Mouse (Mus musculus): ENCODE measurements around the gene Rnf182. TPM values are rescaled to one million over a fixed set of nuclear protein-coding genes. Genes with fewer than 3 reads are reported as not detected.

Rnf182 gene
- not detected in 2 replicates for total RNA-seq (2014; fragmentation: Nextera tagmentation)
- total RNA-seq (2017), result not detected in 2 replicates

DNA sequence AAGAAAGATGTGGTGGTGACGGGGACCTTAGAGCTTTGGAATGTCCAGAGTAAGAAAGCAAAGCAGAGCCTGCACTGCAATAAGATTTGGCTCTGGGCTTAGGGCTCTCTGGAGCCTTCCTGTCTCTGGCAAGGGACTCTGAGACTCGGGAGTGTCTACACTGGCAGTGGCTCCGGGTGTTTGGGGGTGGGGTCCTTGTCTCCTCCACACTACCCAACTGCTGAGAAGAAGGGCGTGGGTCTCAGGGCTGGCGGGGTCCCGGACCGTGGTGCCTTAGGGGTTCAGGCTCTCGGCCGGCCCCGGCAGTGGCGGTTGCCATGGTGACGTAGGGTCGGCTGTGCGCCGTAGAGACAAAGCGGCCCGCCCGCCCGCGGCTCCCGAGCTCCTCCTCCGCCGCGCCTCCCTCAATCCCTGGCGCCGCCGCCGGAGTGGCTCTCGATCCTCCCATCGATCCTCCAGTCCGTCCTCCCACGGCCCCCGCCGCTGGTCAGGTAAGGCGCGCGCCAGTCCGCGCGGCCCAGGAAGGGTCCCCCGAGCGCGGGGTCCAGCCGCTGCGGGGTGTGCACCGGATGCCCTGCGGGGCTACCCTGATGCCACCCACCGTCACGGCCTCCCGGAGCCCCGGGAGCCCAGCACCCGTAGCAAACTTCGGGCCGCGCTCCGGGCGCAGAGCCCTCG lies at the start of gene Rnf182:
Rnf182 (plus strand) TSS at position 134 of the 678 bp plus-strand sequence.
- ATAC-seq (replicated peaks; ENCODE audit: low FRiP score, low TSS enrichment, poor library complexity, severe bottlenecking), result peak; percentile 52; the same call in 1 of the 2 replicates

DNA sequence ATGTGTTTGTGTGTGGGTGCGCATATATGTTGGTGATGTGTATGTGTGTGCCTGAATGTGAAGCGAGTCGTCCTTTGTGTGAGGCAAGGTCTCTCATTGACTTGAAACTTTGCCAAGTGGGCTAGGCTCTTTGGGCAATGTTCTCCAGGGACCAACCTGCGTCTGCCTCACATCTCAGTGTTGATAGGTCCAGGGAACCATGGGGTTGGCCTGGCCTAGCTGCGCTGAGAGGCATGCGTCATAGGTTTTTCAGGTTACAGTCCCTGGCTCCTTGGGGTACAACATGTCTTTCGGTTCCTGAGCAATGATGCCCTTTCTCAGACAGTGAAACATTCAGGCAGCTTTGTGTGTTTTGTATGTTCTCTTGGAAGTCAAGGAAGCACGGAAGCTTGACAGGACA lies 49.3 kb upstream of the Rnf182 start:
- ATAC-seq (replicated peaks; ENCODE audit: low FRiP score, low TSS enrichment, poor library complexity, severe bottlenecking), result no peak

DNA sequence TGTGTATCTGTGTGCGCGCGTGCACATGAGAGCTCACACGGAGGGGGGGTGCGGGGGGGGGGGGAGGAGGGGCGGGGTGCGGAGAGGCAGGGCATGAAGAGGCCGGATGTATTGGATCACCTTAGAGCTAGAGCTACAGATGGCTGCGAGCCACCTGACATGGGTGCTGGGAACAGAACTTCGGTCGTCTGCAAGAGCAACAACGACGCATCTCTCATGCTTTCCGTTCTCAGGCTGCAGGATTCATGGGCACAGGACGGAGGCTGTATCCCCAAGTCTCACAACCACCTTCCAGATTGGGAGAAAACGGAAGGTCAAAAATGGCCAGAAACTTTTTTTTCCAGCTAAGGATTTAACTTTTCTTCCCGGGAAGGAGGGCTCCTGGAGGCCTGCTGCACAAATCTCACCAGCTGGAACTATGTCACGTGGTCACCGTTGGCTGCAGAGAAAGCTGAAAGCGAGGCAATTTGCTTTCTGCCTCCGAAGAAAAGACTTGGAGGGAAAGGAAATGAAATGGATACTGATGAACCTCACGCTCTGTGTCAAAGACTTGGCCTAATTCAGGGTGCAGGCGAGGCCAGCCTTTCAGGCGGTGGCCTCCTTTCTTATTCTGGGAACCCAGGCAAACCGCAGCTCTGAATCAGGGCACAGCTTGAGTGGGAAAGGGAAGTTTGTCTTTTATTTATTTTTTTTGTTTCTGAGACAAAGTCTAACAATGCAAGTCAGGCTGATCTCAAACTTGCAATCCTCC lies 48.2 kb upstream of the Rnf182 start:
- no peak for ATAC-seq (replicated peaks; ENCODE audit: low FRiP score, low TSS enrichment, poor library complexity, severe bottlenecking)

DNA sequence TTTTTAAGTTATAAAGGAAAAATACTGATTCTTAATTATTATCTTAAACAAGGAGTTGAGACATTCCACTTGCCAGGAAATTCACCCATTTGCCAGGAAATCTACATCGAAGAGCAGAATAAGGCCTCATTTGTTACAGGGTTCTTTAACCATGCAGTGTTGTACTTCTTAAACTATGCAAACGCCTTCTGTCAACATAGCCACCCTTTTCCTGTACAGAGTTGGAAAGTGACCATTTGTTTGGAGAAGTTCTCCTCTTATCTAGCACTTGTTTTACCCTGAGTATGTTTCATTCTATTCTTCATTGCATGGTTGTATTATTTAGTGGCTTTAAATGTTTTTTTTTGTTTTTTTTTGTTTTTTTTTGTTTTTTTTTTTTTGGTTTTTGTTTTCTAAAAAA lies 41.5 kb upstream of the Rnf182 start:
- no peak for ATAC-seq (replicated peaks; ENCODE audit: low FRiP score, low TSS enrichment, poor library complexity, severe bottlenecking)

DNA sequence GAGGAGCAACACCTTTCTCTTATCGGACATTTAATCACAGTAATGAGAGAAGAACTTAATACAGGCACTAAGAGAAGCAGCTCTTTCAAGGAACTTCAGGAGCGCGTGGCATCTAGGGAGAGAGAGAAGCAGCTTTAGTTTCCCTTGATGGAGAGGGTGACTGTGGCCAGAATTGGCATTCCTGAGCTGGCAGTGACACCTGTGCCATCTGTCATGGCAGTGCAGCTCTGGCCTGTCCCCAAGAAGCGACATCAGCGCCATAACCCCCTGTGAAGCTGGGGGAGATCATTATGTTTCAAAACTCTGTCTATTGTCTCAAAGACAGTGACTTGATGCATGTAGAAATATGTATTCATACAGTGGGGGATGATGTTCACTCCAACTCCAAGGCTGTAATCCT lies 40.1 kb upstream of the Rnf182 start:
- no peak for ATAC-seq (replicated peaks; ENCODE audit: low FRiP score, low TSS enrichment, poor library complexity, severe bottlenecking)

DNA sequence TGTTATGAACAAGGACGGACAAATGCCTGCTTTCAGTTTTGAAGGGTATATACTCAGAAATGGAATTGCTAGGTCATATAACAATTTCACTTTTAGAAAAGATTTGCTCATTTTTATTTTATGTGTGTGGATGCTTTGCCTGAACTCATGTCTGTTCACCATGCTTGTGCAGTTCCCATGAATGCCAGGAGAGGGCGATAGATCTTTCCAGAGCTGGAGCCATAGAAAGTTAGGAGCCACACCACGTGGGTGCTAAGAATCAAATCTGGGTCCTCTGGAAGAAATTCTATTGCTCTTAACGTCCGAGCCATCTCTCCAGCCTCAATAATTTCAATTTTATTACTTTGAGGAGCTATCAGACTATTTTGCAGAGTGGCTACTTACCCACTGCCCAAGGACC lies 38.3 kb upstream of the Rnf182 start:
- no peak for ATAC-seq (replicated peaks; ENCODE audit: low FRiP score, low TSS enrichment, poor library complexity, severe bottlenecking)

DNA sequence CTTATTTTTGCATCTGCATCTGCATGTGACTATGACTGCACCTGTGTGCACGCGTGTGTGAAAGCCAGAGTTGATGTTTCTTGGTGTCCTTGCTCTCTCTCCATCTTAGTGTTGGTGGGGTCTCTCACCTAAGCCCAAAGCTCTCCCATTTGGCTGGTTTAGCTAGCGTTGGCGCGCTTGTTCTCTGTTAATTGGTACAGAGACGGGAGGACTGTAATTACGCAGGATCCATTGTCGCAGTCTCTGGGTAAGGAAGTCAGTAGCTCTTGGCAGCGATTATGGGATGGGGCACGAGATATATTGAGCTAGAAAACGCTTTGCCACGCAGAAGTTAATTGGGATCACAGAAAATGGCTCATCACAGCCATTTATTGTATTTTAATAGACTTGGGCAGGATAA lies 37.7 kb upstream of the Rnf182 start:
- ATAC-seq (replicated peaks; ENCODE audit: low FRiP score, low TSS enrichment, poor library complexity, severe bottlenecking), result no peak

DNA sequence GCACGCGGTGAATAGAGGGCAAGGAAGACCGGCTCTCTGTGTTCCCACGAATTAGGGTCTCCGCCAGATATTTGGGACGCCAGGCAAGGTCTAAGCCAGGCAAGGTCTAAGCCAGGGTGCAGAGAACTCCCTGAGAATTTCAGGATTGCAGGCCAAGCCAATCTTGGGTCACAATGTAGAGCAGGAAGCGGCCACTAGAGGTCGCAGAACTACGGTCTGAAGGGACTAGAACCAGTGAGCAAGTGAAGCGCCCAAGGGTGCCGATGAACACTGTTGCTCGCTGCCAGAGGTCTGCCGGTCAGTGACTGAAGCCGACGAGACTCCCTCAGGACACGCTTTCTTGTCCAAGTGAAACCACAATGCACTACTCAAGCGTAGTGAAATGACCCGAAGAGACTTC lies 35.8 kb upstream of the Rnf182 start:
- peak; percentile 92 for ATAC-seq (replicated peaks; ENCODE audit: low FRiP score, low TSS enrichment, poor library complexity, severe bottlenecking)

DNA sequence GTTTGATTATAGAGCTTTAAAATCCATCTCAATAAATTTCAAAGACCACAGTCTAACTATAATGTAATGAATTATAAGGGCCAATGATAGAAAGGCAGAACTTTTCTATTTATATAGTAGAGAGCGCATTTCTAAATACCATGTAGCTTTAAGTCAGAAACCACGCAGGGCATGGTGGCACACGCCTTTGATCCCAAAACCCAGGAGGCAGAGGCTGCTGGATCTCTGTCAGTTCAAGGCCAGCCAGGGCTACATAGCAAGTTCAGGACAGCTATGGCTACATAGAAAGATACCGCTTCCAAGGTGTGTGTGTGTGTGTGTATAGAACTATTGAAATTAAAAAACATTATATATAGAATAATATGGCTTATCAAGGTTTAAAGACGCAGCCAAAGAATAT lies 34.8 kb upstream of the Rnf182 start:
- no peak for ATAC-seq (replicated peaks; ENCODE audit: low FRiP score, low TSS enrichment, poor library complexity, severe bottlenecking)

DNA sequence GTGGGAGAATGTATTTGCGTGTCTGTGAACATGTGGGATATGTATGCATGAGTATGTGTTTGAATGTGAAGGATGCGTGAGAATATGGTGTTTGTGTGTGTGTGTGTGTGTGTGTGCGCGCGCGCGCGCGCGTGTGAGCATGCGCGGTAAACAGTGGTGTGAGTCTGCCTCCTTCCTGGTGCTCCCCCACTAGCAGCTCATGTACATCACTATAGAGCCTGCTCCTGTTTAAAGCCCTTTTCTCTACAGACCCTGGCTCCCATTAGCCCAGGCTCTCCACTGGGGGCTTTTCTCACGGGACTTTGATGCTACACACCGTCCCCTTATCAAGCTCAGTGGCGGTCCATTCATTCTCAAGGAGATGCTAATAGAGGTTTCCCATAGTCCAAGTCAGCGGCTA lies 32.5 kb upstream of the Rnf182 start:
- no peak for ATAC-seq (replicated peaks; ENCODE audit: low FRiP score, low TSS enrichment, poor library complexity, severe bottlenecking)

DNA sequence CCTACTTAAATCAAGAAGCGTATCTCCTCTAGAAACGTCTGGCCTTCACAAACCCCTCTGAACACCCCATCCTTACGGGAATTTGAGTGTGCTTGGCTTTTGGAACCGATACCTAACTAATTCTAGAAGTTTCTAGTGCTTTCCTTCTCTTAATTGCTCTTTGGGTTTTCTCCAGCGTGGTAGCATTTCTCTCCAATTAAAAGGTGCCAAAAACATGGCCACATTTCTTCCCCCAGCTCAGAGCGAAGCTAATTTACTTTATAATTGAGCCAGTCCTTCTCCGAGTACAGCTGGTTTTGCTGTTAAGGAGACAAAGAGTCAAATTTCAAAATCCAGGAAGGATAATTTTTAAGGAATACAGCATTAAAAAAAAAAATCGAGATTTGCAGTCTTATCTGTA lies 32.0 kb upstream of the Rnf182 start:
- no peak for ATAC-seq (replicated peaks; ENCODE audit: low FRiP score, low TSS enrichment, poor library complexity, severe bottlenecking)

DNA sequence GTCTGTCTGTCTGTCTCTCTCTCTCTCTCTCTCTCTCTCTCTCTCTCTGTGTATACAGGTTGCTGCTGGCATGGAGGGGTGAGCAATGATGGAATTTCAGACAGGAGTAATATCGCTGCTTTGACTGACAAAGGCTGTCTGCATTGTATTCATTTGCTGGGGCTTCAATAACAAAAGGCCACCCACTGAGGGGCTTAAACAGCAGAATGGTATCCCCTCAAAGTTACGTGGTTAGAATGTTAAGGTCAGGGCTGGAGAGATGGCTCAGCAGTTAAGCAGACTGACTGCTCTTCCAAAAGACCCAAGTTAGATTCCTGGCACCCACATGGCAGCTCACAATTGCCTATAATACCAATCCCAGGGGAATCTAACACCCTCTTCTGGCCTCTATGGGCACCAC lies 30.2 kb upstream of the Rnf182 start:
- no peak for ATAC-seq (replicated peaks; ENCODE audit: low FRiP score, low TSS enrichment, poor library complexity, severe bottlenecking)

DNA sequence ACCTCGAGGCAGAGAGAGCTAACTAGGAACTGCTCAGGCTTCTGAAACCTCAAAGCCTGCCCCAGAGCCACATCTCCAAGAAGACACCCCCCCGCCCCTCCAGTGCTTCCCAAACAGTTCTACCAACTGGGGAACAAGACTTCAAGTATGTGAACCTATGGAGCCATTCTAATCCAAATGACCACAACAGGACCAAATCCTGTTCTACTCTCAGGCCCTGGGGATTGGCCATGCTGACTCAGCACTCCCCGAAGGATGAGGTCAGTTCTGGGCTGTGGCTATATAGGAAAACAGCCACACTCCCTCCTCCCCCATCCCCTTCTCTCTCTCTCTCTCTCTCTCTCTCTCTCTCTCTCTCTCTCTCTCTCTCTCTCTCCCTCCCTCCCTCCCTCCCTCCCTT lies 28.5 kb upstream of the Rnf182 start:
- no peak for ATAC-seq (replicated peaks; ENCODE audit: low FRiP score, low TSS enrichment, poor library complexity, severe bottlenecking)

DNA sequence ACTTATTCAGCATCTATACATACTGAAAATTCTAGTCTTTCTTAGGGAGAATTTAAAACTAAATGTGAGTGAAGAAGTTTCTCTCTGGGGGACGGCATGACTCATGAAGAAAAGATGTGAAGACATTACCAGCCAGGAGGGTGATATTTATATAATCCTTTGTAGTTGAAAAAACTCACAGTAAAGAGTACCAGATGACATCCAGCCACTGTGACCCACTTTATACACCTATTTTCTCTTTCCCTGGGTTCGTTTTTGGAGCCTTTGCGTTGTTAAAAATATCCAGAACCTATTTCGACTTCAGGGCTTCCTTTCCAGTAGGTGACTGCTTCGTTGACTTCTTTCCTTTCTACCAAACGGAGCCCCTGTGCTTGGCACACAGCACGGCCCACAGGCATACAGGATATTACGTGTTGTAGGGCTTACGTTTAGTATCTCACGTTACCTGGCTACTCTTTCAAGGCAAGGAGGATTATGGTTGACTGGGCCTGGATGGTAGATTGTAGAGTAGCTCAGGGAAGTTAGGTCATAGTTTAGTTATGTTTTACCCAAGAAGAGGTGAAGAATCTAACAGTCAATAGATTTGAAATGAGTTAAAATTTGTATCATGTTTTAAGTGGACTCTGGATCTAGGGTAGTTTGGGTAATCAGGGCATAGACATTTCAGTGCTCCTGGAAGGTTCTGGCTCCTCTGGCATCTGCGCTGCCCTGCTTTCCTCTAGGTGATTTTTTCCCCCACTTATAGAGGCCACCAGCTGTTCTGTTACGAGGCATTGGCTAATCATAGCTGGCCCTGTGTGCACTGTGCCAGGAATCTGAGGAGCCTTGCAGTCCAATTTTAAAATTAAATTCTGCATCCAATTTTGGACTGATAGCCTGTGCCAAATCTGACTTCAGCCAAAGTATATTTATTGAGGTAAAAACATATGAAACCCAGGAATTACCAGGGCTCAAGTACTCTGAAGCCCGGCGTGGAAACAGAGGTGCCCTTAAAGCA lies 27.4 kb upstream of the Rnf182 start:
- no peak for ATAC-seq (replicated peaks; ENCODE audit: low FRiP score, low TSS enrichment, poor library complexity, severe bottlenecking)

DNA sequence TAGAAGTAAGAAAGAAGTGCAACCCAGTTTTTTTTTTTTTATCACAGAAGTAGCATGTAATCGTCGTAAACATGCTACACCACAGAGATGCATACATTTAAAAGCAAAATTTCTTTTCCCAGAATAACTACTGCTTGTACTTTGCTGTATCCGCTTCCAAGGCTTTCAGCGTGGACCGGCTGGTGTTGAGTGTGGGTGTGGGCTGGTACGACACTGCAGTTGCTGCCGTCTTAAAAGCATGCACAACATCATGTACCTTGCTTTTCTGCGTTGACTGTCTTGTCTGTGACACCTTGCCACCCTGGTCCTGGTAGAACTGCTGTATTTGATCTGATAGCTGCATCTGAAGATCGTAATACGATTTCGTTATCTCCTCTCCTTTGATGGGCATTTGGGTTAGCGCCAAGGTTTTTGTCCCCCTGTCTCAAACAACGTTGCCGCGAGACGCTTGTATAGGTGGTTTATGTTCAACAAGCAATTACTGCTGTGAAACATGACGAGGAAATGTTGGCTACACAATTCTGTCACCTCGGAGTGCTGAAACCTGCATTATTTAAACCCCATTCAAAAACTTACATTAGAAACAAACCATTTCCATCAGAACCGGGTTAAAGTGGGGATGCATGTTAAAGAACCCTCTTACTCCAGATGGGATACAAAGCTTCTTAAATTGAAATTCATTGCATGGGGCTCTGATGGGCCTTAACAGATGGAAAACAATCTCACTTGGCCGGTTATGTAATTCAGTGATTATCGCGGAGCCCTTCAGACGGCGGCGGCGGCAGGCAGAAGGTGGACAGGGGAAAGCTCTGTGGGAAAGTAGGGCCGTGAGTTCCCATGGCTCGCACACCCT lies 23.5 kb upstream of the Rnf182 start:
- no peak for ATAC-seq (replicated peaks; ENCODE audit: low FRiP score, low TSS enrichment, poor library complexity, severe bottlenecking)

DNA sequence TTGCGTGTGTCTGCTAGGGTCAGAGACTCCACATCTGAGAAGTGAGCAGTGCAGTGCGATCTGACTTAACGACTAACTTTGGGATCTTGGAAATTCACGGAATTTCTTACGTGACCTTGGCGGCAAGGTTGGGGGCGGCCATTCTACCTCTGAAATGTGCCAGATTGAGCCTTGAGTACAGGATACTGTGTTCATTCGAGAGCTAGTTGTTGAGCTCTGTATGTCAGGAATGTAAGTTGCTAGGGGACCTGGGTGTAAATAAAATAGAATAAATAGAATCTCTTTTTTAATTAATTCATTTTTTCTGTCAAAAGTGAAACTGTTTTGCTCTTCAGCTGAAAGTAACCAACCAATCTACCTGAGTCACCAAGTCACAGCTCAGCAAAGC lies 22.8 kb upstream of the Rnf182 start:
- no peak for ATAC-seq (replicated peaks; ENCODE audit: low FRiP score, low TSS enrichment, poor library complexity, severe bottlenecking)

DNA sequence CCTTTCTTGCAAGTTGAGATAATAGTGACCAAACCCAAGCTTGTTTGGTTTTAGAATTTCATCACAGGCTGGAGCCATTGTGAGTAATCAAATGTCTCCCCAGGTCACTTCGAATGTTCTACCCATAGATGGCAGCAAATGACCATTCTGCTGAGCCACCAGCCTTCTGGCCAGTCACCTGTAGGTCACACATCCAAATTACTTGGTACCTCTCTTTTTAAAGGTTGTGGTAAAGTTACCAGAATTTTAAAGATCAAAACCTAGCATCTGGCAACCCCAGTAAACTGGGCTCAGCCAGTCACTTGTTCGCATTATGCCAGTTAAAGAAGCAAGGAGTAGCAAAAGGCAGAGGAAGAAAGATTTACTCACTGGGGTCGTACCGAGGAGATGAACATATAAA lies 19.6 kb upstream of the Rnf182 start:
- ATAC-seq (replicated peaks; ENCODE audit: low FRiP score, low TSS enrichment, poor library complexity, severe bottlenecking), result no peak

DNA sequence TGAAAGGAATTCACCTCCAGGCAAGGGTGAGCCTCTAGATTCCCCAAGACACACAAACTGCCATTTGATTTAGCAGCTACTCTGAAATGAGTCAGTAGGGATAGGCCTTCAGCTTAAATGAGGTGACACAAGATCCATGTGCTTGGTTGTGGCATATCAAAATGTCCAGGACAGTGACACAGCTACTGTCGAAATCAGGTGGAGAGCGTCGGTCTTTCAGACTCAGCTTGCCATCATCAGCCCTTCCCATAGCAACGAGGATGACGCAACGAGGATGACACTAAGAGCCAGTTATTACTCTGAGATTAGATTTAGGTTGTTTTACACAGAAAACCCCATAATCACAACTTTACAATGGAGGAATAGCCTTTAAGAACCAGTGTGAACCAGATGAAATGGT lies 14.5 kb upstream of the Rnf182 start:
- no peak for ATAC-seq (replicated peaks; ENCODE audit: low FRiP score, low TSS enrichment, poor library complexity, severe bottlenecking)

DNA sequence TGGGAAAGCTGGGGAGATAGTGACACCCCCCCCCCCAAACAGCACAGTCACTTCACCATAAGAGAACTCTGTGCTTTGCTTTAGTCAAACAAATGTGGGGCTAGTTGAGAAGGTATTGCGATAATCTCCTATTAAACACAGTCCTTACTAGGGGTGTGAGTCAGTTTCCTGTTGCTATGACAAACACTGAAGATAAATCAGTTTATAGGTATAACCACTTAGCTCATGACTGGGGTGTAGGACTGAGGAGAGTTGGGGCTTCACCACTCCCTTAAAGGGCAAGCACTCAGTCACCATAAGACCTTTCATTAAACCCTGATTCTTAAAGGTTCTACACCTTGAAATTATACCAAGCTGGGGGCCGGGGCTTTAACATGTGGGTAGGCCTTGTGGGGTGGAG lies 13.1 kb upstream of the Rnf182 start:
- no peak for ATAC-seq (replicated peaks; ENCODE audit: low FRiP score, low TSS enrichment, poor library complexity, severe bottlenecking)

Data from megakaryocyte-erythroid progenitor cell, adult 5-6 weeks (primary cell).